Mouse (Mus musculus) left cerebral cortex, adult 2 months (tissue): Measurements from ENCODE around the gene Myh3. TPM values are rescaled to one million over a fixed set of nuclear protein-coding genes. Genes with fewer than 3 reads are reported as not detected.

Experiments used
- DNase-seq, 2 experiments: peaks; one replicate each; pipeline ENCODE4 v3.0.0; 2021 to 2022; ENCODE audit warnings: low spot score in 2 of 2, mixed read lengths in 1 of 2; ENCODE audit errors: extremely low spot score in 1 of 2
- H3K27ac ChIP-seq: fragments of 200-600 bp; 2 replicates; pipeline ENCODE4 v1.8.1; 2022
- H3K4me3 ChIP-seq: fragments of 200-600 bp; 2 replicates; pipeline ENCODE4 v1.8.1; 2022
- CTCF ChIP-seq: fragments of 200-600 bp; IDR thresholded peaks from 2 replicates; pipeline ENCODE4 v1.8.1; 2022; ENCODE audit warnings: antibody characterized with exemption, mild to moderate bottlenecking, moderate library complexity
- intact Hi-C: fragments of 180-260 bp; cut with DNase I; formaldehyde crosslinking; loops from one replicate; pipeline ENCODE4 v1.15.1; 2025
- total RNA-seq, 2 experiments: library from RNA; stranded (reverse); gene quantifications; 2 replicates each; pipeline ENCODE4 v1.2.3; 2021

The Myh3 gene
- total RNA-seq, 2 experiments from 2014 or later: 4.7 to 6.0 TPM

GRCm38 (mm10) chr11:67093652-67094051 is 15.6 kb downstream of the Myh3 start:
- Histone ChIP-seq H3K4me3 (no peak overlapping the region), H3K27ac (no peak overlapping the region)
- TF ChIP-seq CTCF: no peak
- intact Hi-C loops: no loop called here
- no peak for DNase-seq

DNA sequence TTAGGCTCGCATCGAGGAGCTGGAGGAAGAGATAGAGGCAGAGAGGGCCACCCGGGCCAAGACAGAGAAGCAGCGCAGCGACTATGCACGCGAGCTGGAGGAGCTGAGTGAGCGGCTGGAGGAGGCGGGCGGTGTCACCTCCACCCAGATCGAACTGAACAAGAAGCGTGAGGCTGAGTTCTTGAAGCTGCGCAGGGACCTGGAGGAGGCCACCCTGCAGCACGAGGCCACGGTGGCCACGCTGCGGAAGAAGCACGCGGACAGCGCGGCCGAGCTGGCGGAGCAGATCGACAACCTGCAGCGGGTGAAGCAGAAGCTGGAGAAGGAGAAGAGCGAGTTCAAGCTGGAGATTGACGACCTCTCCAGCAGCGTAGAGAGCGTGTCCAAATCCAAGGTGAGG is 16.4 kb downstream of the Myh3 start:
- Histone ChIP-seq H3K27ac (no peak overlapping the region), H3K4me3 (no peak overlapping the region)
- intact Hi-C loops: no loop called here
- DNase-seq: no peak
- TF ChIP-seq CTCF: no peak

DNA sequence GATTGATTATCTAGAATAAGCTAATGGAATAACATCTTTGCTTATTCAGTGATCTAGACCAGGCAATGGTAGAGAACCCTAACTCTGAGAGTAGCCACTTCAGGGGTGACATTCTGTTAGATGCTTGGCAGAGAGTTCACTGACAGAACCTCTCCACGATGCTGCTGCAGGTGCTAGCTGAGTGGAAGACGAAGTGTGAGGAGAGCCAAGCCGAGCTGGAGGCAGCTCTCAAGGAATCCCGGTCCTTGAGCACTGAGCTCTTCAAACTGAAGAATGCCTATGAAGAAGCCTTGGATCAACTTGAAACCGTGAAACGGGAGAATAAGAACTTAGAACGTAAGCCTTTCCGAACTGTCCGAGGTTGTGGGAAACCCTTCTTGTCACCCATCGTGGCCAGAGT is 19.6 kb downstream of the Myh3 start:
- Histone ChIP-seq H3K27ac (peak overlapping the region; percentile 47; the same call in 1 of the 2 replicates), H3K4me3 (no peak overlapping the region)
- TF ChIP-seq CTCF: no peak
- intact Hi-C loops: no loop called here
- no peak for DNase-seq

DNA sequence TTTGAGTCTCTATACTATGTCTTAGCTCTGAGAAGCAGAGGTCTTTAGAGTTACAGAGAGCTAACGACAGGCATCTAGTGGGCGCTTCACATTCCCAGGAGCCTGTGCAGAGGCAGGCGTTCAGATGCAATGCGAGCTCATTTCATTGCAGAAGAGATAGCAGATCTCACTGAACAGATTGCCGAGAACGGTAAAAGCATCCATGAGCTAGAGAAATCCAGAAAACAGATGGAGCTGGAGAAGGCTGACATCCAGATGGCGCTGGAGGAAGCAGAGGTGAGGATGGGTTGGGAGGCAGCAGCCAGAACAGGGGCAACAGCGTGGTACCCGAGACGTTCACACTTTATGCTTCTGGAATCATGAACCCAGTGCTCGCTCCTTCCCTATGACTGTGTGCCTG is 20.3 kb downstream of the Myh3 start:
- no peak; the same call in 1 of the 2 replicates for TF ChIP-seq CTCF
- peak; percentile 27 to 35 for DNase-seq
- peak overlapping the region; percentile 47; the same call in 1 of the 2 replicates for H3K27ac ChIP-seq
- intact Hi-C loops: no loop called here
- H3K4me3 ChIP-seq: no peak overlapping the region

- DNase-seq: no peak
- Histone ChIP-seq H3K4me3 (no peak overlapping the region), H3K27ac (peak overlapping the region; percentile 28; the same call in 1 of the 2 replicates)
- no peak for TF ChIP-seq CTCF
- intact Hi-C loops: no loop called here
Measured at GRCm38 (mm10) chr11:67099241-67099640, 21.1 kb downstream of the Myh3 start.

DNA sequence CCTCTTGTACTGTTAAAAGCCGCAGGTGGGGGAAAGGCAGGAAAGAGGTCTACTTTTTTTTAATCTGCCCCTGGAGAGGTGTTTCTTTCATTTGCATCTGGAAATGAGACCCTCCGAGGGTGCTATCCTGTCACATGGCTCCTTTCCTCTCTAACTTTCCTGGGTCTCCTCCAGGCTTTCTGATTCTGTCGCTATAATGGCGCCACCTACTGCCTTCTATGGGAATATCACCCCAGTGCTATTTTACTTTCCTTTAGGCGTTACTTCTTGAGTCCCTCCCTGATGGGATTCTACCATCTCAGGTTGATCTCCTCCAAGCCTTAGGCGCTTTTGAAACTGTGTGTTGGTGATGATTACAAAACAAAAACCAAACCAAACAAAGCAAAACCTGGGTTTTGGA is 22.1 kb downstream of the Myh3 start:
- intact Hi-C loops: no loop called here
- H3K27ac ChIP-seq: no peak overlapping the region
- TF ChIP-seq CTCF: peak; percentile 79
- no peak overlapping the region for H3K4me3 ChIP-seq
- no peak for DNase-seq

DNA sequence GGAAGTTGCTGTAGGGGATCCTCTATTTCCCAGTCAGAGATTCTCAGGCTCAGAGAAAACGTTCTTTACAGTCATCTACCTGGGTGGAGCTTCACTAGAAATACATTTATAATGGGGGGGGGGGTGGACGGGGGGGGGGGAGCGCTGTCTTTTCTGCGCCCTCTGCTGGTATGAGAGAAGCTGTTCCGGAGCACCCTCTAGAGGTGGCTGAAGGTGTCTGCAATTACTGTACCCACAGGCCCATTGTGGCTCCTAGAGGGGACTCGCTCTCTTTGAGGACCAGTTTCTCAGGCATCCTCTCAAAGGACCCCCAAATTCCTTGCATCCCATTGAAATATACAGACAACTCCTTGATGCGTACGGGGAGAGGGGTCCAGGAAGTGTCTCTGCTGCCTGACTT is 23.6 kb downstream of the Myh3 start:
- peak; percentile 75 for TF ChIP-seq CTCF
- intact Hi-C loops: loop anchor here (1.0 kb wide), 1 partner anchor 77 kb away; no protein-coding TSS in a partner anchor
- Histone ChIP-seq H3K4me3 (no peak overlapping the region), H3K27ac (no peak overlapping the region)
- peak; percentile 39 to 62 for DNase-seq

DNA sequence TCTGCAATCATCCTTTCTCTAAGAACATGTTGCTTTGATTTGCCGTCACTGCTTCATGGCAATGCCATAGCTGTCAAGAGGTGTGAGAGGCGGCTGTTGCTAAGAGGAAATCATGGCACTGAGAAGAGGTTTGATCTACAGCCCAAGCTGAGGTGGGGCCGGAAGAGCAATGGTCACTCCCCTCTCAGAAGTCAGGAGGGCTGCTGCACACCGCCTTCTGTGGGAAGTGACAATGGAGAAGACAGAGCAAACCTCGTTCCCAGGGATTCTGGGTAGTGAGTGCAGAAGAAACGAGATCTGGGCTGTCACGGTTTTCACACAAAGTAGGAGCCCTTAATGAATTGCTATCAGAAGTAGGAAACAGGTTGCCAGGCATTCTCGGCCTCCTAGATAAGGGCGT is 25.2 kb downstream of the Myh3 start:
- intact Hi-C loops: no loop called here
- Histone ChIP-seq H3K27ac (no peak overlapping the region), H3K4me3 (no peak overlapping the region)
- no peak for TF ChIP-seq CTCF
- DNase-seq: no peak

DNA sequence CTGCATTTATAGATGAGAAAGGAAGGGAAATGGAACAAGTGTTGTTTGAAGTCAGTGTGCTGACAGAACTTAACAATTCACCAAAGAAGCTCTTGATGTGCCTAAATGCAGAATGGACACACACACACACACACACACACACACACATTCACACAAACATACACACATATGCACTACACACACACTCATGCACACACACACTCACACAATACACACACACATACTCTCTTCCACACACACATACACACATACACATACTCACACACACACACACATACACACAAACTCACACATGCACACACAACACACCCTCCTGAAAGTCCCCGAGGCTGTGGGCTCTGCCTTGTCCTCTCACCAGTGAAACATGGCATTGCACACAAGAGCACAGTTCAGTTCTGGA is 26.1 kb downstream of the Myh3 start:
- Histone ChIP-seq H3K4me3 (no peak overlapping the region), H3K27ac (no peak overlapping the region)
- TF ChIP-seq CTCF: no peak
- no peak for DNase-seq
- intact Hi-C loops: no loop called here

DNA sequence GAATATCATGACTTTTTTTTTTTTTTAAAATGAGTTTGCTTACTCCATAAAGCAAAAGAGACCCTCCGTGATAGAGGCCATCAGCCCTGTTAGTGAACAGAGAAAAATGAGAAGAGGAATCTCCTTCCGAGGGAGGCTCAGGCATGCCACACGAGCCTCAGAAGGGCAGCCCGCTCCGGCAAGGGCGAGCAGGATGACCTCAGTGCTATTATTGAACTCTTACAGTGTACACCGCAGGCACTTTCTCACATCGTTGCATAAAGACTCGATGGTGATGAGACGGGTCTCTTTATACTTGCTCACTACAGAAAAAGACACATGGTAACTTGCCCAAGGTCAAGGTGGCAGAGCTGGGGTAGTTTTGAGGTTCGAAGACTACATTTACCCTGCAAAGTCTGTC is 26.6 kb downstream of the Myh3 start:
- intact Hi-C loops: no loop called here
- no peak for DNase-seq
- no peak overlapping the region for H3K4me3 ChIP-seq
- H3K27ac ChIP-seq: no peak overlapping the region
- TF ChIP-seq CTCF: no peak

GRCm38 (mm10) chr11:67105689-67106088 is 27.6 kb downstream of the Myh3 start:
- Histone ChIP-seq H3K27ac (no peak overlapping the region), H3K4me3 (no peak overlapping the region)
- DNase-seq: no peak
- TF ChIP-seq CTCF: no peak
- intact Hi-C loops: no loop called here

- DNase-seq: no peak
- H3K4me3 ChIP-seq: no peak overlapping the region
- H3K27ac ChIP-seq: no peak overlapping the region
- intact Hi-C loops: no loop called here
- TF ChIP-seq CTCF: no peak
Measured at GRCm38 (mm10) chr11:67106973-67107372, 28.9 kb downstream of the Myh3 start.

DNA sequence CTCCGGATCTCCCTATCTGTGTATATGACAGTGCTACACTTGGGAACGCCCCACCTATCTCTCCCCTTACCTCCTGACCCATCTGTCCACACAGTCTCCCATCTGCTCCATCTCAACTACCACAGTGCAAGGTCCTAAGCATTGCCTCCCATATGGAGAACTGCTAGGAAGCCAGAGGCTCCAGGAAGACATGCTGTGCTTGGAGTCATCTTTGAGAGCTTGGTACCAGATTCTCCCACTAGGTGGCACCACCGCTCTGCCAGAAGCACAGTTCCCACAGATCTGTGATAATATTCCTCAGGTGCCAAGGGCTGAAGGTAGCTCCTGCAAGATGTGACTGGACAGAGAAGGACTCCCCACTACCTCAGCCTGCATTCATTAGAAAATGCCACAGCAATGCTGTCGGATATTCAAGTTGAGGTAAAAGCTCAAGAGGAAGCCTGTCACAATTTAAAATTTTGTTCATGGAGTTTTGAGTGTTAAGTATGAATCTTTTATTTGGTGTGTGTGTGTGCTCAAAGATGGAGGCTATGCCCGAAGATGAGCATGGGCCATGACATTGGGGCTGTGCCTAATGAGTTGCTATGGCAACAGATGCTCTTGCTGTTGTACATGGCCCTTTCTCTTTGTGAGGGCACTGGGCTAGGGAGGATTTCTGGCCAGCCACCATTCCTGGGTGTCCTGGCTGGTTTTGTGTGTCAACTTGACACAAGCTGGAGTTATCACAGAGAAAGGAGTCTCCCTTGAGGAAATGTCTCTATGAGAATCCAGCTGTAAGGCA is 32.3 kb downstream of the Myh3 start:
- TF ChIP-seq CTCF: peak; percentile 95
- Histone ChIP-seq H3K4me3 (no peak overlapping the region), H3K27ac (no peak overlapping the region)
- intact Hi-C loops: loop anchor here (5.0 to 10.0 kb wide), 3 partner anchors 347 to 694 kb away; partner anchors contain the start of gene Gas7
- DNase-seq: peak; percentile 76 to 85
